Mouse (Mus musculus) brown adipose tissue, adult 24 weeks (tissue): ENCODE measurements around the gene Rab4b. TPM values are rescaled to one million over a fixed set of nuclear protein-coding genes. Genes with fewer than 3 reads are reported as not detected.

Source experiments
- H3K27ac ChIP-seq: fragments of 200-500 bp; replicated peaks from 2 replicates; pipeline ENCODE4 v1.5.1; 2012; ENCODE audit warnings: low read depth, mild to moderate bottlenecking, low read length
- H3K4me1 ChIP-seq: fragments of 200-500 bp; 2 replicates; pipeline ENCODE4 v1.6.1; 2012; ENCODE audit warnings: low read length, mixed read lengths; ENCODE audit not compliant: control insufficient read depth, insufficient read depth, insufficient read length
- H3K4me3 ChIP-seq: fragments of 200-500 bp; 2 replicates; pipeline ENCODE4 v1.5.1; 2012; ENCODE audit warnings: low read depth, mild to moderate bottlenecking, low read length, moderate library complexity; ENCODE audit not compliant: insufficient read depth
- polyA plus RNA-seq: library from polyadenylated mRNA; stranded (reverse); fragments of >200 nt; gene quantifications from 2 replicates; pipeline ENCODE4 v1.2.4, GENCODE M21; 2012; ENCODE audit not compliant: missing spikeins, insufficient read depth, insufficient read length

Gene Rab4b
- polyA plus RNA-seq = 13.6 and 21.4 TPM in 2 replicates

- H3K27ac ChIP-seq = peak within 1 kb of the TSS; percentile 94
- peak within 1 kb of the TSS; percentile 85 for H3K4me3 ChIP-seq
- H3K4me1 ChIP-seq = peaks cover 6% of the 10 kb centered on the region; the same call in 1 of the 2 replicates
These were observed at the start of gene Rab4b for GRCm38 (mm10) chr7:27178324-27179216. TSS of gene Rab4b (minus strand) at chr7:27178896.

GRCm38 (mm10) chr7:27228281-27228821, 49.7 kb upstream of the Rab4b start, which contains the start of gene Itpkc:
TSS of gene Itpkc (minus strand) at chr7:27228661.
- peak within 1 kb of the TSS; percentile 77 for H3K4me3 ChIP-seq
- peaks cover 30% of the 10 kb centered on the region for H3K4me1 ChIP-seq
- peak within 1 kb of the TSS; percentile 89 for H3K27ac ChIP-seq

GRCm38 (mm10) chr7:27227676-27228075, 49.0 kb upstream of the Rab4b start:
- Histone ChIP-seq H3K27ac (peak overlapping the region; percentile 62), H3K4me1 (peaks cover 30% of the 10 kb centered on the region), H3K4me3 (peak overlapping the region; percentile 74)

GRCm38 (mm10) chr7:27227276-27227675, 48.6 kb upstream of the Rab4b start:
- peak overlapping the region; percentile 74 for H3K4me3 ChIP-seq
- H3K4me1 ChIP-seq = peaks cover 30% of the 10 kb centered on the region
- no peak overlapping the region for H3K27ac ChIP-seq

- Histone ChIP-seq H3K27ac (no peak overlapping the region), H3K4me3 (no peak overlapping the region), H3K4me1 (peaks cover 33% of the 10 kb centered on the region)
These were observed 46.3 kb upstream of the Rab4b start for GRCm38 (mm10) chr7:27224877-27225575.

GRCm38 (mm10) chr7:27222538-27222937, 43.8 kb upstream of the Rab4b start:
- Histone ChIP-seq H3K27ac (no peak overlapping the region), H3K4me3 (no peak overlapping the region), H3K4me1 (peaks cover 31% of the 10 kb centered on the region)

GRCm38 (mm10) chr7:27221939-27222338, 43.2 kb upstream of the Rab4b start:
- peaks cover 25% of the 10 kb centered on the region for H3K4me1 ChIP-seq
- H3K4me3 ChIP-seq = no peak overlapping the region
- no peak overlapping the region for H3K27ac ChIP-seq

- peaks cover 7% of the 10 kb centered on the region for H3K4me1 ChIP-seq
- H3K4me3 ChIP-seq = no peak overlapping the region
- H3K27ac ChIP-seq = no peak overlapping the region
These were observed 41.2 kb upstream of the Rab4b start for GRCm38 (mm10) chr7:27219937-27220336.

GRCm38 (mm10) chr7:27218586-27218985, 39.9 kb upstream of the Rab4b start:
- Histone ChIP-seq H3K4me1 (peaks cover 3% of the 10 kb centered on the region; the same call in 1 of the 2 replicates), H3K4me3 (no peak overlapping the region), H3K27ac (peak overlapping the region; percentile 62)

- H3K27ac ChIP-seq = no peak overlapping the region
- H3K4me3 ChIP-seq = no peak overlapping the region
- H3K4me1 ChIP-seq = no peaks in the 10 kb centered on the region
These were observed 33.9 kb upstream of the Rab4b start for GRCm38 (mm10) chr7:27212626-27213025.

- no peaks in the 10 kb centered on the region for H3K4me1 ChIP-seq
- H3K27ac ChIP-seq = no peak overlapping the region
- H3K4me3 ChIP-seq = no peak overlapping the region
These were observed 25.2 kb upstream of the Rab4b start for GRCm38 (mm10) chr7:27203730-27204449.

- Histone ChIP-seq H3K4me3 (no peak overlapping the region), H3K27ac (peak overlapping the region; percentile 50), H3K4me1 (peaks cover 3% of the 10 kb centered on the region; the same call in 1 of the 2 replicates)
These were observed 20.1 kb upstream of the Rab4b start for GRCm38 (mm10) chr7:27198779-27199178.

GRCm38 (mm10) chr7:27198355-27198754, 19.7 kb upstream of the Rab4b start:
- Histone ChIP-seq H3K4me1 (peaks cover 3% of the 10 kb centered on the region; the same call in 1 of the 2 replicates), H3K27ac (peak overlapping the region; percentile 66), H3K4me3 (no peak overlapping the region)

- no peak overlapping the region for H3K4me3 ChIP-seq
- peaks cover 3% of the 10 kb centered on the region; the same call in 1 of the 2 replicates for H3K4me1 ChIP-seq
- peak overlapping the region; percentile 66 for H3K27ac ChIP-seq
These were observed 18.9 kb upstream of the Rab4b start for GRCm38 (mm10) chr7:27197634-27198033.
